Mouse (Mus musculus): ENCODE results near the gene Dcaf8.

The Dcaf8 gene

GRCm38 (mm10) chr1:172147835-172148278 is at the start of gene Dcaf8:
TSS of gene Dcaf8 (plus strand) at chr1:172148084.
- peak; percentile 98 for DNase-seq

GRCm38 (mm10) chr1:172099325-172100033 is 48.4 kb upstream of the Dcaf8 start:
- DNase-seq = no peak

GRCm38 (mm10) chr1:172103619-172104018 is 44.3 kb upstream of the Dcaf8 start:
- DNase-seq = no peak

- DNase-seq = no peak
Measured at GRCm38 (mm10) chr1:172105101-172105500, 42.8 kb upstream of the Dcaf8 start.

GRCm38 (mm10) chr1:172107777-172108477 is 40.0 kb upstream of the Dcaf8 start:
- no peak for DNase-seq

GRCm38 (mm10) chr1:172116948-172117347 is 30.9 kb upstream of the Dcaf8 start:
- no peak for DNase-seq

- no peak for DNase-seq
Measured at GRCm38 (mm10) chr1:172119100-172119499, 28.8 kb upstream of the Dcaf8 start.

- no peak for DNase-seq
Measured at GRCm38 (mm10) chr1:172119720-172120119, 28.2 kb upstream of the Dcaf8 start.

GRCm38 (mm10) chr1:172122671-172123070 is 25.2 kb upstream of the Dcaf8 start:
- DNase-seq = no peak

GRCm38 (mm10) chr1:172124572-172124971 is 23.3 kb upstream of the Dcaf8 start:
- no peak for DNase-seq

GRCm38 (mm10) chr1:172126376-172127347 is 21.2 kb upstream of the Dcaf8 start, which contains the start of gene Pex19:
TSS of gene Pex19 (plus strand) at chr1:172126755.
- DNase-seq = peak; percentile 53 to 64

GRCm38 (mm10) chr1:172127487-172127886 is 20.4 kb upstream of the Dcaf8 start:
- no peak for DNase-seq

GRCm38 (mm10) chr1:172128563-172128962 is 19.3 kb upstream of the Dcaf8 start:
- no peak for DNase-seq

- no peak for DNase-seq
Measured at GRCm38 (mm10) chr1:172129108-172129507, 18.8 kb upstream of the Dcaf8 start.

GRCm38 (mm10) chr1:172129780-172130179 is 18.1 kb upstream of the Dcaf8 start:
- DNase-seq = no peak

- no peak for DNase-seq
Measured at GRCm38 (mm10) chr1:172132319-172132718, 15.6 kb upstream of the Dcaf8 start.

- no peak for DNase-seq
Measured at GRCm38 (mm10) chr1:172133535-172133934, 14.3 kb upstream of the Dcaf8 start.

- no peak for DNase-seq
Measured at GRCm38 (mm10) chr1:172134072-172134471, 13.8 kb upstream of the Dcaf8 start.

- no peak for DNase-seq
Measured at GRCm38 (mm10) chr1:172140160-172140559, 7.7 kb upstream of the Dcaf8 start.

GRCm38 (mm10) chr1:172140825-172141224 is 7.1 kb upstream of the Dcaf8 start:
- no peak for DNase-seq

GRCm38 (mm10) chr1:172141529-172141928 is 6.4 kb upstream of the Dcaf8 start:
- DNase-seq = no peak

- peak in 1 of 2 experiments; percentile 46 for DNase-seq
Measured at GRCm38 (mm10) chr1:172143570-172143969, 4.3 kb upstream of the Dcaf8 start.

All from thymus, adult 18-20 months (tissue).